Mouse (Mus musculus) liver, adult 2 months (tissue): ENCODE measurements around the gene March5.

Experiments
- CTCF ChIP-seq: fragments of 200-500 bp; IDR thresholded peaks from 2 replicates; pipeline ENCODE4 v1.5.1; 2011; ENCODE audit warnings: low read depth, low read length, control low read depth
- POLR2A ChIP-seq: fragments of 200-500 bp; IDR thresholded peaks from 2 replicates; pipeline ENCODE4 v1.6.1; 2011; ENCODE audit warnings: low read length, control low read depth; ENCODE audit not compliant: insufficient read depth; ENCODE audit errors: extremely low read depth

DNA sequence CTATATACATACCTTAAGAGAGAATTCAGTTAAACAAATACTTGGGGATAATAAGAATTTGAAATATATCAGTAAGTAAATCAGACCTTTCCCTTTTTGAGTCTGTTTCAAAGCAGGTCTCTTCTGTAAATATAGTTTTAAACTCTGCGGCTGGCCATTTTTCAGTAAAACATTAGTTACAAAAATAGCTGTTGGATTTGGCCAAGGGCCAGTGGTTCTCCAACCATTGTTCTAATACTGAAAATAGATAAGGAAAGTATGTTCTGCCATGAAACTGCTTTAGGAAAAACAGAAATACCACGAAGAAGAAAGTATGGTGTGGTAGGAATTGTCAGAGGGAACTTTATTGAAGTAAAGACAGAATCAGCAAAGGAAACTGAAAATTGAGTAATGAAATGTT lies 7.4 kb downstream of the March5 start:
- TF ChIP-seq CTCF, result no peak
- no peak for TF ChIP-seq POLR2A
